Mouse (Mus musculus): ENCODE measurements around the gene Gm8206. TPM values are rescaled to one million over a fixed set of nuclear protein-coding genes. Genes with fewer than 3 reads are reported as not detected.

Gm8206 gene
- total and polyA plus RNA-seq, 2 experiments from 2014 or later: 0.23 TPM; not detected in 1

Other genes with a start within 250 kb of the Gm8206 start
- not detected in 2 replicates for gene Gm8237, start 213.6 kb downstream of the Gm8206 start, total RNA-seq (2014; rRNA removed; ENCODE audit: low replicate concordance)
- 0.10 and 0.11 TPM in 2 replicates for gene Gm8237, start 213.6 kb downstream of the Gm8206 start, polyA plus RNA-seq (2015; fragmentation: Nextera tagmentation; extraction: Ambion mirVana)
- gene Gm3248, start 132.2 kb downstream of the Gm8206 start, total RNA-seq (2014; rRNA removed; ENCODE audit: low replicate concordance): not detected in 2 replicates
- gene Gm3248, start 132.2 kb downstream of the Gm8206 start, polyA plus RNA-seq (2015; fragmentation: Nextera tagmentation; extraction: Ambion mirVana): 0.22 and 0.23 TPM in 2 replicates
- gene Gm3453, start 114.8 kb downstream of the Gm8206 start, total RNA-seq (2014; rRNA removed; ENCODE audit: low replicate concordance): not detected in 2 replicates
- gene Gm3453, start 114.8 kb downstream of the Gm8206 start, polyA plus RNA-seq (2015; fragmentation: Nextera tagmentation; extraction: Ambion mirVana): not detected in 2 replicates
- gene Gm6337, start 35.7 kb downstream of the Gm8206 start, total RNA-seq (2014; rRNA removed; ENCODE audit: low replicate concordance): not detected in 2 replicates
- gene Gm6337, start 35.7 kb downstream of the Gm8206 start, polyA plus RNA-seq (2015; fragmentation: Nextera tagmentation; extraction: Ambion mirVana): not detected in 2 replicates
- gene Gm3468, start 14.7 kb upstream of the Gm8206 start, total RNA-seq (2014; rRNA removed; ENCODE audit: low replicate concordance): 0.31 and 3.8 TPM in 2 replicates
- 0.62 and 1.1 TPM in 2 replicates for gene Gm3468, start 14.7 kb upstream of the Gm8206 start, polyA plus RNA-seq (2015; fragmentation: Nextera tagmentation; extraction: Ambion mirVana)
- gene Gm3476, start 31.9 kb upstream of the Gm8206 start, total RNA-seq (2014; rRNA removed; ENCODE audit: low replicate concordance): not detected in 2 replicates
- gene Gm3476, start 31.9 kb upstream of the Gm8206 start, polyA plus RNA-seq (2015; fragmentation: Nextera tagmentation; extraction: Ambion mirVana): not detected in 2 replicates
- 0.27 TPM in 1 of 2 replicates, not detected in the other for gene Gm21560, start 125.3 kb upstream of the Gm8206 start, total RNA-seq (2014; rRNA removed; ENCODE audit: low replicate concordance)
- not detected in 2 replicates for gene Gm21560, start 125.3 kb upstream of the Gm8206 start, polyA plus RNA-seq (2015; fragmentation: Nextera tagmentation; extraction: Ambion mirVana)
- 2.4 TPM in 1 of 2 replicates, not detected in the other for gene Gm3411, start 193.3 kb upstream of the Gm8206 start, total RNA-seq (2014; rRNA removed; ENCODE audit: low replicate concordance)
- 1.0 and 1.1 TPM in 2 replicates for gene Gm3411, start 193.3 kb upstream of the Gm8206 start, polyA plus RNA-seq (2015; fragmentation: Nextera tagmentation; extraction: Ambion mirVana)
- gene Gm21103, start 210.9 kb upstream of the Gm8206 start, total RNA-seq (2014; rRNA removed; ENCODE audit: low replicate concordance): not detected in 2 replicates
- 0.15 TPM in 1 of 2 replicates, not detected in the other for gene Gm21103, start 210.9 kb upstream of the Gm8206 start, polyA plus RNA-seq (2015; fragmentation: Nextera tagmentation; extraction: Ambion mirVana)
- not detected in 2 replicates for gene Gm3618, start 249.7 kb upstream of the Gm8206 start, total RNA-seq (2014; rRNA removed; ENCODE audit: low replicate concordance)
- not detected in 2 replicates for gene Gm3618, start 249.7 kb upstream of the Gm8206 start, polyA plus RNA-seq (2015; fragmentation: Nextera tagmentation; extraction: Ambion mirVana)